Mouse (Mus musculus) embryonic facial prominence, embryonic 15.5 days (tissue): Measurements from ENCODE around the gene L3hypdh. TPM values are rescaled to one million over a fixed set of nuclear protein-coding genes. Genes with fewer than 3 reads are reported as not detected.

Experiments
- ATAC-seq: fragments of 200-750 bp; cut with Nextera tagmentation; 2 replicates; pipeline ENCODE4 v1.8.0; 2017; ENCODE audit warnings: low read depth, moderate TSS enrichment; ENCODE audit not compliant: insufficient number of reproducible peaks, low FRiP score, low TSS enrichment
- H3K27ac ChIP-seq: fragments of 300-500 bp; sonication (generic); replicated peaks from 2 replicates; pipeline ENCODE4 v1.5.1; 2015; ENCODE audit warnings: mild to moderate bottlenecking, inconsistent platforms
- H3K27me3 ChIP-seq: fragments of 300-500 bp; sonication (generic); 2 replicates; pipeline ENCODE4 v1.6.1; 2015; ENCODE audit warnings: inconsistent platforms
- H3K36me3 ChIP-seq: fragments of 300-500 bp; sonication (generic); 2 replicates; pipeline ENCODE4 v1.6.1; 2015; ENCODE audit warnings: mild to moderate bottlenecking, inconsistent platforms
- H3K4me1 ChIP-seq: fragments of 300-500 bp; sonication (generic); 2 replicates; pipeline ENCODE4 v1.6.1; 2015; ENCODE audit warnings: inconsistent platforms
- H3K4me2 ChIP-seq: fragments of 300-500 bp; sonication (generic); replicated peaks from 2 replicates; pipeline ENCODE4 v1.6.1; 2015; ENCODE audit warnings: mild to moderate bottlenecking, inconsistent platforms
- H3K4me3 ChIP-seq: fragments of 300-500 bp; sonication (generic); replicated peaks from 2 replicates; pipeline ENCODE4 v1.5.1; 2015; ENCODE audit warnings: mild to moderate bottlenecking, inconsistent platforms
- H3K9ac ChIP-seq: fragments of 300-500 bp; sonication (generic); 2 replicates; pipeline ENCODE4 v1.6.1; 2015; ENCODE audit warnings: inconsistent platforms
- H3K9me3 ChIP-seq: fragments of 300-500 bp; sonication (generic); replicated peaks from 2 replicates; pipeline ENCODE4 v1.6.1; 2016; ENCODE audit warnings: inconsistent platforms
- WGBS: fragments of 180-500 bp; shearing (Covaris S2); methylation state at CpG from one replicate; pipeline ENCODE4 v1.1.7; 2015; 5-methylcytosine and 5-hydroxymethylcytosine counted together
- polyA plus RNA-seq: library from polyadenylated mRNA; unstranded; fragments of >200 nt; fragmentation: Nextera tagmentation; extraction: Ambion mirVana; gene quantifications from 2 replicates; pipeline ENCODE4 v1.2.1, GENCODE M21; 2015

L3hypdh gene
- polyA plus RNA-seq, 1 experiment from 2014 or later = 19.2 TPM

- Histone ChIP-seq H3K9ac (peak overlapping the region; percentile 58), H3K9me3 (no peaks in the 10 kb centered on the region), H3K36me3 (no peaks in the 10 kb centered on the region), H3K4me1 (peaks cover 29% of the 10 kb centered on the region), H3K27ac (peak overlapping the region; percentile 97), H3K4me2 (peak overlapping the region; percentile 76), H3K27me3 (no peaks in the 10 kb centered on the region), H3K4me3 (peak overlapping the region; percentile 77)
- under 1% methylated on average over 31 of the region's 31 CpGs for WGBS
- peak; percentile 1; the same call in 1 of the 2 replicates for ATAC-seq
Observed at GRCm38 (mm10) chr12:72085024-72085328, 263 bp downstream of the L3hypdh start.

GRCm38 (mm10) chr12:72084261-72085023 lies 797 bp downstream of the L3hypdh start:
- H3K27ac ChIP-seq = peak overlapping the region; percentile 97
- 3% methylated on average over 46 of the region's 46 CpGs for WGBS
- no peak for ATAC-seq
- peaks cover 29% of the 10 kb centered on the region for H3K4me1 ChIP-seq
- peak overlapping the region; percentile 76 for H3K4me2 ChIP-seq
- H3K36me3 ChIP-seq = no peaks in the 10 kb centered on the region
- H3K9ac ChIP-seq = peak overlapping the region; percentile 58
- no peaks in the 10 kb centered on the region for H3K9me3 ChIP-seq
- H3K4me3 ChIP-seq = peak overlapping the region; percentile 77
- H3K27me3 ChIP-seq = no peaks in the 10 kb centered on the region

- ATAC-seq = no peak
- H3K9me3 ChIP-seq = no peaks in the 10 kb centered on the region
- WGBS = 74% methylated on average over 9 of the region's 9 CpGs
- H3K9ac ChIP-seq = no peak overlapping the region
- no peaks in the 10 kb centered on the region for H3K36me3 ChIP-seq
- no peak overlapping the region for H3K4me3 ChIP-seq
- H3K27ac ChIP-seq = no peak overlapping the region
- H3K4me1 ChIP-seq = peaks cover 29% of the 10 kb centered on the region
- H3K4me2 ChIP-seq = no peak overlapping the region
- no peaks in the 10 kb centered on the region for H3K27me3 ChIP-seq
Observed at GRCm38 (mm10) chr12:72083265-72083664, 2.0 kb downstream of the L3hypdh start.

GRCm38 (mm10) chr12:72082370-72082769 lies 2.9 kb downstream of the L3hypdh start:
- H3K4me3 ChIP-seq = peak overlapping the region; percentile 23

GRCm38 (mm10) chr12:72081961-72082360 lies 3.3 kb downstream of the L3hypdh start:
- no peak for ATAC-seq
- H3K4me2 ChIP-seq = peak overlapping the region; percentile 44
- no peaks in the 10 kb centered on the region for H3K9me3 ChIP-seq
- H3K36me3 ChIP-seq = no peaks in the 10 kb centered on the region
- WGBS = 71% methylated on average over 3 of the region's 3 CpGs
- peak overlapping the region; percentile 23; the same call in 1 of the 2 replicates for H3K4me3 ChIP-seq
- peaks cover 19% of the 10 kb centered on the region for H3K4me1 ChIP-seq
- no peaks in the 10 kb centered on the region for H3K27me3 ChIP-seq
- H3K27ac ChIP-seq = no peak overlapping the region
- no peak overlapping the region for H3K9ac ChIP-seq

More at GRCm38 (mm10) chr12:72082370-72082769, 2.9 kb downstream of the L3hypdh start:
- no peak overlapping the region for H3K27ac ChIP-seq
- ATAC-seq = no peak
- H3K27me3 ChIP-seq = no peaks in the 10 kb centered on the region
- no peak overlapping the region for H3K9ac ChIP-seq
- no peaks in the 10 kb centered on the region for H3K9me3 ChIP-seq
- H3K4me1 ChIP-seq = peaks cover 21% of the 10 kb centered on the region
- 20% methylated on average over 18 of the region's 18 CpGs for WGBS
- peak overlapping the region; percentile 44 for H3K4me2 ChIP-seq
- no peaks in the 10 kb centered on the region for H3K36me3 ChIP-seq

- ATAC-seq = no peak
- Histone ChIP-seq H3K9me3 (no peaks in the 10 kb centered on the region), H3K4me3 (no peak overlapping the region), H3K27me3 (no peaks in the 10 kb centered on the region), H3K36me3 (0 out of 2 replicates have a peak, but pooled peaks cover 9% of the 10 kb centered on the region), H3K4me1 (peaks cover 7% of the 10 kb centered on the region; the same call in 1 of the 2 replicates), H3K9ac (no peak overlapping the region), H3K4me2 (no peak overlapping the region), H3K27ac (no peak overlapping the region)
- WGBS = 89% methylated on average over 3 of the region's 3 CpGs
Observed at GRCm38 (mm10) chr12:72078248-72078647, 7.0 kb downstream of the L3hypdh start.

DNA sequence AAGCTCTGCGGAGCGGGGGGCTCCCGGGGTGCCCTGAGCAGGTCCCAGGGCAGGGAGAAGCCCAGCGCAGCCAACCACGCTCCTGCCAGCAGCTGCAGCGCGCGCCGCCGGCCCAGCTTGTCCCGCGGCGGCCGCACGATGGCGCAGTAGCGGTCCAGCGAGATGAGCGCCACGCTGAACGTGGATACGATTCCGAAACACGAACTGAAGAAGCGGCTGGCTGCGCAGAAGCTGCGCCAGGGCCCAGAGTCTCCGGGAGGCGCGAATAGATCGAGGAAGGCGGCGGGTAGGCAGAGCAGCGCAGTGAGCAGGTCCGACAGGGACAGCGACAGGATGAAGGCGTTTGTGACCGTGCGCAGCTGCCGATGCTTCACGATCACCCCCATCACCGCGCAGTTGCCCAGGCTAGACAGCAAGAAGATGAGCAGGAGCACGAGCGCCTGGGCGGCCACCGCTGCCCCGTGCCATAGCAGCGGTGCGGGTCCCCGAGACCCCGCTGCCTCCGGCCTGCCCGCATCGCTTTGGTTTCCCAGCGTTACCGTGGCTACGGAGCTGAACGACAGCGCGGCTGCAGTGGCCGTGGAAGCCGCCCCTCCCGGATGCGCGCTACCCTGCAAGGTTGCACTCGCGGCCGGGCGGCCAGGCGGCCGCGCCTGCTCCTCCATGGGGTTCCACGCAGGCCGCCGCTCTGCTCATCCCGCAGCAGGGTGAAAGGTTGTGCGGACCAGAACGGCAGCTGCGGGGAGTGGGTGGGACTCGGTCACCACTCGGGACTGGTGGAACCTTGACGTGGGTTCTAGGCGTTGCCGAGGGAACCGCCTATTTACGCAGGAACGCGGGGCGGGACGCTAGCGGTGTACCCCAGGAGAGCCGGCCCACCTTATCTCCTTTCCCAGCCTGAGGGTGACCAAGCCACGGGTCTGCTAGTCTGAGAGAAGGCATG lies 14.6 kb downstream of the L3hypdh start, which contains the start of gene Gpr135:
Gene Gpr135, minus strand, starts transcription at position 799 of the 943 bp plus-strand sequence.
- Histone ChIP-seq H3K4me2 (peak within 1 kb of the TSS; percentile 99), H3K4me3 (peak within 1 kb of the TSS; percentile 69), H3K9me3 (no peaks in the 10 kb centered on the region), H3K4me1 (peaks cover 16% of the 10 kb centered on the region), H3K9ac (peak within 1 kb of the TSS; percentile 48), H3K36me3 (0 out of 2 replicates have a peak, but pooled peaks cover 9% of the 10 kb centered on the region), H3K27me3 (peaks cover 27% of the 10 kb centered on the region), H3K27ac (no peak within 1 kb of the TSS; the same call in 1 of the 2 replicates)
- WGBS = under 1% methylated on average over 94 of the region's 94 CpGs
- ATAC-seq = peak; percentile 83

- H3K36me3 ChIP-seq = 0 out of 2 replicates have a peak, but pooled peaks cover 9% of the 10 kb centered on the region
- no peak overlapping the region for H3K27ac ChIP-seq
- ATAC-seq = no peak
- H3K9ac ChIP-seq = no peak overlapping the region
- peak overlapping the region; percentile 99 for H3K4me2 ChIP-seq
- H3K4me1 ChIP-seq = peaks cover 16% of the 10 kb centered on the region
- H3K4me3 ChIP-seq = peak overlapping the region; percentile 69
- no peaks in the 10 kb centered on the region for H3K9me3 ChIP-seq
- peaks cover 27% of the 10 kb centered on the region for H3K27me3 ChIP-seq
- 7% methylated on average over 40 of the region's 40 CpGs for WGBS
Observed at GRCm38 (mm10) chr12:72069626-72070326, 15.5 kb downstream of the L3hypdh start.

DNA sequence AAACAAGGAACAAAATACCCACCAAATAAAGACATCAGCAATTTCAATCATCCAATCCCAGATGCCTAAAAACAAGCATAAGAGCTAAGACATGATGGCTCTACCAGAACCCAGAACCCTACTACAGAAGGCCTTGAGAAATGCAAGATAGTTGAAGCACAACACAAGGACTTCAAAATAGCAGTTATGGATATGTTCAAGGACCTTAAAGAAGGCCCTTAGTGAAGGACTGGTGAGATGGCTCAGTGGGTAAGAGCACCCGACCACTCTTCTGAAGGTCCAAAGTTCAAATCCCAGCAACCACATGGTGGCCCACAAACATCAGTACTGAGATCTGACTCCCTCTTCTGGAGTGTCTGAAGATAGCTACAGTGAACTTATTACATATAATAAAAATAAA lies 27.5 kb downstream of the L3hypdh start:
- 96% methylated on average over 1 of the region's 1 CpGs for whole genome bisulfite sequencing
- Histone ChIP-seq H3K36me3 (no peaks in the 10 kb centered on the region), H3K9ac (no peak overlapping the region), H3K27me3 (no peaks in the 10 kb centered on the region), H3K4me2 (no peak overlapping the region), H3K4me3 (no peak overlapping the region), H3K9me3 (no peaks in the 10 kb centered on the region), H3K4me1 (no peaks in the 10 kb centered on the region), H3K27ac (no peak overlapping the region)
- ATAC-seq = no peak

DNA sequence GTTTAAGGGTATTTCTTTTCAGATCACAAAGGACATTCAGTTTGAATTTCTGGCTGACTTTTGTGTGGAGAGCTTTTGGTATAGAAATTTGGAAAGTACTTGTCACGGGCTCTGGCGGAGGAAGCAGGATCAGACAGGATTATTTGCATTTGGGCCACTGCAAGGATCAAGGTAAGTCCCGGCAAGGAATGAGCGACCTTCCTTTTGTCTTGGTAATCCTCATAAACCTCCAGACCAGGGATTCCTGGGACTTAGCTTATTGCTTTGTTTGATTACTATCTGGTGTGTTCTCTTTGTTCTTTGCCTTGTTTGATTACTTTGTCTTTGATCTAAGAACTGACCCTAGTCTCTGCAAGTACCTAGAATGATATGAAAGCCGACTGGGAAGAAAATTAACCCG lies 31.4 kb downstream of the L3hypdh start:
- no peak for ATAC-seq
- no peak overlapping the region for H3K9ac ChIP-seq
- peaks cover 8% of the 10 kb centered on the region; the same call in 1 of the 2 replicates for H3K9me3 ChIP-seq
- no peak overlapping the region for H3K4me3 ChIP-seq
- 36% methylated on average over 6 of the region's 6 CpGs for WGBS
- H3K4me1 ChIP-seq = no peaks in the 10 kb centered on the region
- H3K27ac ChIP-seq = no peak overlapping the region
- H3K36me3 ChIP-seq = no peaks in the 10 kb centered on the region
- no peaks in the 10 kb centered on the region for H3K27me3 ChIP-seq
- H3K4me2 ChIP-seq = no peak overlapping the region
